Mouse (Mus musculus) adrenal gland, postnatal 0 days (tissue): ENCODE results near the gene Fchsd2. TPM values are rescaled to one million over a fixed set of nuclear protein-coding genes. Genes with fewer than 3 reads are reported as not detected.

Experiments
- polyA plus RNA-seq: library from polyadenylated mRNA; unstranded; fragments of >200 nt; fragmentation: Nextera tagmentation; extraction: Ambion mirVana; gene quantifications from 2 replicates; pipeline ENCODE4 v1.2.1, GENCODE M21; 2015

The Fchsd2 gene
- 11.2 and 12.5 TPM in 2 replicates for polyA plus RNA-seq

GRCm38 (mm10) chr7:101092618-101093017 lies at the start of gene Fchsd2:
TSS of gene Fchsd2 (plus strand) at chr7:101092863.

GRCm38 (mm10) chr7:101301881-101302456 lies 209.3 kb downstream of the Fchsd2 start, which contains the start of gene Atg16l2:
TSS of gene Atg16l2 (minus strand) at chr7:101302251.

GRCm38 (mm10) chr7:101317014-101317413 lies 224.4 kb downstream of the Fchsd2 start, which contains the start of gene Stard10:
TSS of gene Stard10 (plus strand) at chr7:101317086.

Other genes starting within 250 kb of the Fchsd2 start
- 1.4 and 2.8 TPM in 2 replicates for gene Relt, start 229.4 kb upstream of the Fchsd2 start, polyA plus RNA-seq
- 10.3 and 13.5 TPM in 2 replicates for gene Arhgef17, start 160.8 kb upstream of the Fchsd2 start, polyA plus RNA-seq
- gene P2ry6, start 118.2 kb upstream of the Fchsd2 start, polyA plus RNA-seq, result 8.7 and 12.3 TPM in 2 replicates
- gene P2ry2, start 80.0 kb upstream of the Fchsd2 start, polyA plus RNA-seq, result 0.77 and 1.3 TPM in 2 replicates
- 13.7 and 15.9 TPM in 2 replicates for gene Atg16l2, start 209.4 kb downstream of the Fchsd2 start, polyA plus RNA-seq
- gene Stard10, start 224.2 kb downstream of the Fchsd2 start, polyA plus RNA-seq, result 29.9 and 37.0 TPM in 2 replicates